3 mouse cellular contexts compared by ENCODE assay signal in the genomic region with DNA sequence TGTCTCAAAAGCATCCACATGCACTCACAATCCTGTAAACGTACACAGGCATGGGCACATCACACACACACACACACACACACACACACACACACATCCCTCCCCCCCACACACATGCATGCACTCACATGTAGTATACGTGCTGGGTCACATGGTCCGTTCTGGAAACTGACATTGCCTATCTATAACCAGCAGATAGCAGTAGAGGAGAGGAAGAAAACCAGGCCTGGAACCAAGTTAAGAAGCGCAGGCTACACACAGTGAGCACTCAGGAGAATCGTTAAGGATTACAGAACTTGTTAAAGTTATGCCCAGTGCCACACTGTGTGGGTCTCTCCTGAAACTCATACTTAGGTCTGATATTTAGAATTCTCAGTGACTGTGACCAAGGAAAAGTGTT. TPM values are rescaled to one million over a fixed set of nuclear protein-coding genes. Genes with fewer than 3 reads are reported as not detected.
"Had no signal": no experiment of that assay in that cellular context is flagged by ENCODE, and none has a peak within 500 bp of the region (broad histone marks: within the 10 kb centered on the region; RNA-seq: fewer than 3 reads in every experiment).

No protein-coding gene starts in this region.

RNA-seq across cellular contexts. Expression of a gene that starts 41.6 kb away (rescaled TPM):
- total RNA-seq: monocyte, adult 5-6 weeks had no signal
- polyA plus RNA-seq: liver, embryonic 13.5 days; macrophage had no signal
